Mouse (Mus musculus) ES-E14 (cell line): ENCODE data around the gene Ahnak2.

ENCODE experiments used
- HCFC1 ChIP-seq: IDR thresholded peaks from 2 replicates; pipeline ENCODE4 v1.6.1; 2012; ENCODE audit warnings: low read length, inconsistent platforms, borderline replicate concordance; ENCODE audit not compliant: insufficient read depth
- ZC3H11A ChIP-seq: IDR thresholded peaks from 2 replicates; pipeline ENCODE4 v1.6.1; 2012; ENCODE audit warnings: low read depth, mild to moderate bottlenecking, inconsistent platforms, low read length, borderline replicate concordance

DNA sequence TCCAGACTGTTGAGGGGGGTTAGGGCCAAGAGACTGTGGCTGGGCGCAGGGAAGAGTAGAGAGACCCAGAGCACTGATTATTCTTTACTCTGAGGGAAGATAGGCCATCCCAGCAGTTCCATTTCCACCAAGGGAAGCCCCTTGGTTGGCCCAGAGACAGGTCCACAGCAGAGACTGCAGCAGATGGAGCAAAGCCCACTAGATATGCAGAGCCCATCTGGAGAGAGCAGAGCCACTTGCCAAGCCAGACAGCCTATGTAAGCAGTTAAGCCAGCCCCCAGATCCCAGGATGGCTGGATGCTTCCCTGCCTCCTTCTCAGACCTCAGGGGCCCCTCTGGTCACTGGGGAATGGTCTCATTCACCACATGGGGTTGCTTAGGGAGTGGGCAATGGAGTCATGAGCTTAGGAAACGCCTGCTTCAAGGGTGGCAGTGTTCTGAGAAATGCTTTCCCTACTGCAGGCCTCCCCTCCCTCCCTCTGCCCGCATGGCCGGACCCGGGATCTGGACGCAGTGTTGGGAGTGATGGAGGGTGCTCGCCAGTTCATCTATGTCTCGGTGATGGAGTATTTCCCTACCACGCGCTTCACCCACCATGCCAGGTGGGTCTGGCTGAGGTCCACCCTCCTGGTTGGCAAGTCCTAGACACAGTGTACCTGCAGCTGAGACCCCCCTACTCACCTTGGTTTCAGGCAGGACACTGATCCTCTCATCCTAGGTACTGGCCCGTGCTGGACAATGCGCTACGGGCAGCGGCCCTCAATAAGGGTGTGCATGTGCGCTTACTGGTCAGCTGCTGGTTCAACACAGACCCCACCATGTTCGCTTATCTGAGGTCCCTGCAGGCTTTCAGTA lies 35.2 kb downstream of the Ahnak2 start:
- TF ChIP-seq ZC3H11A (no peak), HCFC1 (no peak)
